Mouse (Mus musculus): ENCODE results near the gene Pin1.

DNA sequence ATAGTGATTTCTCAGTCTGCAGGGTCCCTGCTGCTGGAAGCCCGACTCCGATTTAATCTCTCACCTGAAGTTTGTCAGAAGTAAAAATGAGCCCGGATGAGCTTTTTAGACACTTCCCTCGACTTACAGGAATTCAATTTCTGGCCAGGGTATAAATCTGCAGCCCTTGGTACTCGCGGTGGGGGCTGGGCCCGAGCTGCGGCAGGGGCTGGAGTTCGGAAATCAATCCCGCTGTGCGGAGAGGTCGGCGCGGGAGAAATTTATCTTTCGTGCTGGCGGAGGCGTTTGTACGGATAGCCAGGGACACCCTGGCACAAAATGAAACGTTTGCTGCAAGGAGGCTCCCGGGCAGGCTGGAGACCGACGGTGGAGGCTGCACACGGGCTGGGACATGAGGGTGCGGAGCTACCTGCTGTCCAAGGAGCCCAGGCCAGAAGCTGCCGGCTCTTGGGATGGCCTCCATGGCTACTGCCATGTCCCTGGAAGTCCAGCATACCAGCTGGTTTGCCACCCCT, 42.9 kb downstream of the Pin1 start:
- TF ChIP-seq TAL1 (IDR thresholded peaks at IDR 0.05; ENCODE audit: low read length) (no peak), GATA1 (IDR thresholded peaks at IDR 0.05; ENCODE audit: low read length) (no peak)
